Mouse (Mus musculus) CH12.LX (cell line): ENCODE results near the gene Ripk1. TPM values are rescaled to one million over a fixed set of nuclear protein-coding genes. Genes with fewer than 3 reads are reported as not detected.

Experiments used
- DNase-seq: peaks from one replicate; pipeline ENCODE4 v3.0.0-alpha.2; 2013; ENCODE audit errors: extremely low read depth
- H3K27ac ChIP-seq: 2 replicates; pipeline ENCODE4 v1.5.1; 2012; ENCODE audit warnings: low read depth, mild to moderate bottlenecking, control low read depth, moderate library complexity; ENCODE audit not compliant: insufficient read depth
- H3K27me3 ChIP-seq: replicated peaks from 2 replicates; pipeline ENCODE3; 2012; ENCODE audit warnings: inconsistent platforms
- H3K36me3 ChIP-seq, 2 experiments: replicated peaks in 1 of 2; 2 replicates each; pipeline versions ENCODE3 to v1.6.1; 2012; ENCODE audit warnings: inconsistent platforms in 1 of 2, low read length in 1 of 2, mild to moderate bottlenecking in 1 of 2, mixed read lengths in 1 of 2, moderate library complexity in 1 of 2; ENCODE audit not compliant: control insufficient read depth in 1 of 2, insufficient read depth in 1 of 2
- H3K4me1 ChIP-seq, 2 experiments: 2 replicates each; pipeline ENCODE4 v1.6.1; 2012; ENCODE audit warnings: inconsistent platforms in 1 of 2, moderate library complexity in 1 of 2; ENCODE audit not compliant: insufficient read depth in 2 of 2, control insufficient read depth in 1 of 2
- H3K4me2 ChIP-seq: 2 replicates; pipeline ENCODE4 v1.6.1; 2012; ENCODE audit warnings: low read depth, mild to moderate bottlenecking, control low read depth; ENCODE audit not compliant: poor library complexity, insufficient read depth, severe bottlenecking
- H3K4me3 ChIP-seq, 3 experiments: fragments of 150-350 bp in 1 of 3; sonication (generic) in 1 of 3; replicated peaks in 1 of 3; 2 replicates each; pipeline versions ENCODE3 to v1.5.1; 2011 to 2012; ENCODE audit warnings: low read depth in 2 of 3, low read length in 2 of 3, mild to moderate bottlenecking in 2 of 3, moderate library complexity in 2 of 3, control low read depth in 1 of 3, improper control_type of control experiment in 1 of 3, inconsistent platforms in 1 of 3, mixed read lengths in 1 of 3; ENCODE audit not compliant: poor library complexity in 1 of 3
- H3K79me2 ChIP-seq: replicated peaks from 2 replicates; pipeline ENCODE4 v1.6.1; 2012; ENCODE audit warnings: mild to moderate bottlenecking, moderate library complexity; ENCODE audit not compliant: control insufficient read depth, poor library complexity, insufficient read depth, severe bottlenecking; ENCODE audit errors: extremely low read depth
- H3K9ac ChIP-seq: 2 replicates; pipeline ENCODE4 v1.6.1; 2012; ENCODE audit warnings: low read depth, mild to moderate bottlenecking, control low read depth, moderate library complexity; ENCODE audit not compliant: insufficient read depth
- H3K9me3 ChIP-seq: replicated peaks from 2 replicates; pipeline ENCODE3; 2012; ENCODE audit warnings: low read length, inconsistent platforms, mixed read lengths
- BHLHE40 ChIP-seq: IDR thresholded peaks from 2 replicates; pipeline ENCODE4 v1.6.1; 2011; ENCODE audit warnings: mild to moderate bottlenecking, low read depth, low read length, improper control_type of control experiment
- CHD1 ChIP-seq: IDR thresholded peaks from 2 replicates; pipeline ENCODE4 v1.6.1; 2012; ENCODE audit warnings: low read depth, low read length, improper control_type of control experiment, inconsistent platforms
- E2F4 ChIP-seq: IDR thresholded peaks from 2 replicates; pipeline ENCODE4 v1.6.1; 2011; ENCODE audit warnings: low read depth, low read length, improper control_type of control experiment; ENCODE audit not compliant: insufficient replicate concordance
- ETS1 ChIP-seq: conservative IDR thresholded peaks from 2 replicates; pipeline ENCODE4 v1.6.1; 2012; ENCODE audit warnings: low read depth, mild to moderate bottlenecking, inconsistent platforms, low read length, improper control_type of control experiment, moderate library complexity
- GABPA ChIP-seq: IDR thresholded peaks from 2 replicates; pipeline ENCODE4 v1.6.1; 2012; ENCODE audit warnings: low read depth, low read length, improper control_type of control experiment, inconsistent platforms; ENCODE audit not compliant: insufficient replicate concordance
- IRF4 ChIP-seq: IDR thresholded peaks from 2 replicates; pipeline ENCODE4 v1.6.1; 2014; ENCODE audit warnings: low read depth, mild to moderate bottlenecking, inconsistent platforms, low read length, improper control_type of control experiment
- JUND ChIP-seq: conservative IDR thresholded peaks from 2 replicates; pipeline ENCODE4 v1.6.1; 2011; ENCODE audit warnings: low read depth, low read length, improper control_type of control experiment
- KAT2A ChIP-seq: IDR thresholded peaks from 2 replicates; pipeline ENCODE4 v1.6.1; 2012; ENCODE audit warnings: low read length, improper control_type of control experiment, inconsistent platforms; ENCODE audit not compliant: insufficient replicate concordance
- MAX ChIP-seq: IDR thresholded peaks from 2 replicates; pipeline ENCODE4 v1.6.1; 2011; ENCODE audit warnings: low read length, improper control_type of control experiment
- MAZ ChIP-seq: IDR thresholded peaks from 2 replicates; pipeline ENCODE4 v1.6.1; 2012; ENCODE audit warnings: low read depth, mild to moderate bottlenecking, inconsistent platforms, low read length, improper control_type of control experiment, moderate library complexity
- MEF2A ChIP-seq: IDR thresholded peaks from 2 replicates; pipeline ENCODE4 v1.6.1; 2014; ENCODE audit warnings: low read depth, mild to moderate bottlenecking, inconsistent platforms, low read length, improper control_type of control experiment, borderline replicate concordance
- MXI1 ChIP-seq: IDR thresholded peaks from 2 replicates; pipeline ENCODE4 v1.6.1; 2011; ENCODE audit warnings: mild to moderate bottlenecking, low read depth, low read length, improper control_type of control experiment
- MYC ChIP-seq: IDR thresholded peaks from 2 replicates; pipeline ENCODE4 v1.6.1; 2011; ENCODE audit warnings: low read depth, mild to moderate bottlenecking, improper control_type of control experiment, low read length
- PAX5 ChIP-seq: IDR thresholded peaks from 2 replicates; pipeline ENCODE4 v1.6.1; 2012; ENCODE audit warnings: low read length, inconsistent platforms, mixed read lengths
- RAD21 ChIP-seq: IDR thresholded peaks from 2 replicates; pipeline ENCODE4 v1.6.1; 2011; ENCODE audit warnings: low read depth, mild to moderate bottlenecking, low read length, improper control_type of control experiment, moderate library complexity
- RCOR1 ChIP-seq: conservative IDR thresholded peaks from 2 replicates; pipeline ENCODE4 v1.6.1; 2012; ENCODE audit warnings: low read depth, mild to moderate bottlenecking, inconsistent platforms, low read length, improper control_type of control experiment
- ZC3H11A ChIP-seq: IDR thresholded peaks from 2 replicates; pipeline ENCODE4 v1.6.1; 2012; ENCODE audit warnings: low read depth, mild to moderate bottlenecking, inconsistent platforms, low read length, improper control_type of control experiment
- ZNF384 ChIP-seq: IDR thresholded peaks from 2 replicates; pipeline ENCODE4 v1.6.1; 2012; ENCODE audit warnings: low read depth, low read length, improper control_type of control experiment, inconsistent platforms
- dilution Hi-C: fragments of 300-500 bp; cut with MboI; formaldehyde crosslinking; loops from 2 replicates; pipeline ENCODE4 v1.14.3; 2020; ENCODE audit warnings: low sequenced_read_pairs; ENCODE audit not compliant: extremely low pct_unique_long_range_greater_than_20kb, extremely low pct_ligation_motif_present
- in situ Hi-C: fragments of 300-500 bp; cut with MboI; formaldehyde crosslinking; loops from 3 replicates; pipeline ENCODE4 v1.14.3; 2019; ENCODE audit warnings: low sequenced_read_pairs, low pct_ligation_motif_present, low pct_unique_long_range_greater_than_20kb, mixed read lengths
- polyA plus RNA-seq: library from polyadenylated mRNA; unstranded; fragments of >175 nt; gene quantifications from 2 replicates; pipeline ENCODE4 v1.2.1, GENCODE M21; 2012; ENCODE audit warnings: low read depth; ENCODE audit not compliant: insufficient read length
- total RNA-seq, 2 experiments: library from RNA; depleted of rRNA; stranded (reverse); fragments of 300-350 nt in 1 of 2; fragments of >200 nt in 1 of 2; gene quantifications; 2 replicates each; pipeline ENCODE4 v1.2.3; 2012 to 2014

The Ripk1 gene
- total and polyA plus RNA-seq, 3 experiments, result 13.1 to 18.6 (median 16.6) TPM

GRCm38 (mm10) chr13:34077492-34078271 lies 75.5 kb downstream of the Ripk1 start, which contains the start of gene Tubb2a (continued):
- TF ChIP-seq ETS1 (0 out of 2 replicates have a peak, but pooled peaks have one; percentile 10), CHD1 (no peak), ZC3H11A (no peak), MYC (no peak), IRF4 (no peak; the same call in 1 of the 2 replicates), RCOR1 (no peak), ZNF384 (no peak), GABPA (no peak), MAX (0 out of 2 replicates have a peak, but pooled peaks have one; percentile 15)

GRCm38 (mm10) chr13:34078500-34079280 lies 76.5 kb downstream of the Ripk1 start:
- peaks cover 5 to 12% of the 10 kb centered on the region in 2 experiments for H3K36me3 ChIP-seq
- peaks cover 13 to 32% of the 10 kb centered on the region in 2 experiments for H3K4me1 ChIP-seq
- no peaks in the 10 kb centered on the region for H3K9me3 ChIP-seq
- H3K27me3 ChIP-seq, result peaks cover 2% of the 10 kb centered on the region
- dilution Hi-C loops, result no loop called here
- peak overlapping the region; percentile 59 for H3K9ac ChIP-seq
- H3K4me3 ChIP-seq, result no peak overlapping the region
- in situ Hi-C loops, result no loop called here
- H3K4me2 ChIP-seq, result peak overlapping the region; percentile 86
- no peak for TF ChIP-seq ETS1
- TF ChIP-seq MAZ, result no peak
- peak; percentile 56; the same call in 1 of the 2 replicates for TF ChIP-seq BHLHE40
- no peak for TF ChIP-seq KAT2A
- TF ChIP-seq JUND, result no peak
- TF ChIP-seq E2F4, result no peak
- no peak for TF ChIP-seq MEF2A
- TF ChIP-seq PAX5, result no peak
- no peak for TF ChIP-seq ZC3H11A
- peak; percentile 29; the same call in 1 of the 2 replicates for TF ChIP-seq MXI1
- no peak for TF ChIP-seq RAD21
- no peak for DNase-seq
- H3K27ac ChIP-seq, result no peak overlapping the region
- no peaks in the 10 kb centered on the region for H3K79me2 ChIP-seq
